19 mouse cellular contexts compared by ENCODE assay signal in genomic region chrX:129158794-129159411, GRCm38 (mm10).
DNase-seq lines count a peak whose midpoint lies in the region; ATAC-seq and TF ChIP-seq lines count a peak whose summit lies in the region.
"Had no signal": no experiment of that assay in that cellular context is flagged by ENCODE, and none has a peak within 500 bp of the region (broad histone marks: within the 10 kb centered on the region; RNA-seq: fewer than 3 reads in every experiment).

No protein-coding gene starts in this region.

- H3K4me1 ChIP-seq in kidney, postnatal 0 days (replicated peaks; ENCODE audit: insufficient read depth, low read length): no peaks in the 10 kb centered on the region
- H3K4me1 ChIP-seq: heart, embryonic 15.5 days; intestine, embryonic 15.5 days; limb, embryonic 13.5 days had no signal

- H3K4me3 ChIP-seq in kidney, postnatal 0 days (replicated peaks; ENCODE audit: low read depth, low read length): no peak overlapping the region
- H3K4me3 ChIP-seq: heart, embryonic 15.5 days; intestine, embryonic 15.5 days; limb, embryonic 13.5 days had no signal

- ATAC-seq in kidney, postnatal 0 days (replicated peaks; ENCODE audit: low FRiP score, low read depth): no peak
- ATAC-seq: intestine, embryonic 15.5 days had no signal

- no peaks in the 10 kb centered on the region for H3K36me3 ChIP-seq in kidney, postnatal 0 days (ENCODE audit: insufficient read depth, low read length)
- H3K36me3 ChIP-seq: heart, embryonic 15.5 days; intestine, embryonic 15.5 days; limb, embryonic 13.5 days had no signal

- WGBS in kidney, postnatal 0 days: 58% methylated on average over 2 of the region's 2 CpGs

- H3K4me2 ChIP-seq in kidney, postnatal 0 days (ENCODE audit: low read length): no peak overlapping the region
- H3K4me2 ChIP-seq: heart, embryonic 15.5 days; intestine, embryonic 15.5 days; limb, embryonic 13.5 days had no signal

- H3K27ac ChIP-seq in kidney, postnatal 0 days: no peak overlapping the region
- H3K27ac ChIP-seq: heart, embryonic 15.5 days; intestine, embryonic 15.5 days; limb, embryonic 13.5 days; liver, embryonic 14.5 days had no signal

- peak; percentile 56 for DNase-seq in kidney, postnatal 0 days (ENCODE audit: low spot score)
- DNase-seq in kidney, adult 8-10 months: no peak
- DNase-seq in brain, adult 2 months (ENCODE audit: low read depth, low spot score): peak; percentile 3
- DNase-seq in embryo, embryonic 11.5 days (ENCODE audit: low read depth, low spot score): peak; percentile 7
- peak; percentile 6 for DNase-seq in forelimb bud, embryonic 11.5 days (ENCODE audit: low read depth, low spot score)
- no peak for DNase-seq in lung, postnatal 14 days
- DNase-seq in adrenal gland, adult 8-10 months: no peak
- DNase-seq: adrenal gland, adult 2 months; cerebellum, adult 18-20 months; cerebellum, postnatal 36 days; heart, adult 11 months; kidney, postnatal 10 days; retina, postnatal 1 day; right cerebral cortex, postnatal 4 days; thymus, postnatal 36 days had no signal

- H3K9ac ChIP-seq in kidney, postnatal 0 days (ENCODE audit: low read depth, low read length): no peak overlapping the region
- H3K9ac ChIP-seq: heart, embryonic 15.5 days; intestine, embryonic 15.5 days; limb, embryonic 13.5 days; liver, embryonic 14.5 days had no signal

- no peak for TF ChIP-seq CTCF in kidney, postnatal 0 days (IDR thresholded peaks at IDR 0.05; ENCODE audit: low read depth)

- H3K9me3 ChIP-seq in kidney, postnatal 0 days (replicated peaks; ENCODE audit: low read length): no peaks in the 10 kb centered on the region
- H3K9me3 ChIP-seq: heart, embryonic 15.5 days; intestine, embryonic 15.5 days; limb, embryonic 13.5 days had no signal

- no peaks in the 10 kb centered on the region for H3K27me3 ChIP-seq in kidney, postnatal 0 days (ENCODE audit: insufficient read depth, low read length)
- H3K27me3 ChIP-seq: heart, embryonic 15.5 days; intestine, embryonic 15.5 days; limb, embryonic 13.5 days had no signal

Comparison
In these comparisons a context has a peak if more than half of its experiments do, and no peak if none do; other contexts are left out.
1. DNase-seq: peak in kidney, postnatal 0 days (single experiment), brain, adult 2 months (single experiment), embryo, embryonic 11.5 days (single experiment) and forelimb bud, embryonic 11.5 days (single experiment); none in kidney, adult 8-10 months (0 of 2), lung, postnatal 14 days (single experiment) and adrenal gland, adult 8-10 months (single experiment).